Mouse (Mus musculus): ENCODE results near the gene Pdlim7. TPM values are rescaled to one million over a fixed set of nuclear protein-coding genes. Genes with fewer than 3 reads are reported as not detected.

Pdlim7 gene
- total and polyA plus RNA-seq, 3 experiments = 12.3 to 40.6 TPM; not detected in 1

GRCm38 (mm10) chr13:55540933-55541332, 27.5 kb upstream of the Pdlim7 start:
- no peak for DNase-seq (ENCODE audit: low read depth, low spot score)
- no peaks in the 10 kb centered on the region for H3K27me3 ChIP-seq (ENCODE audit: control insufficient read depth in 1 of 2, insufficient read depth in 2 of 2, low read length in 2 of 2)
- peaks cover 0 to 2% of the 10 kb centered on the region in 2 experiments; a peak in 1 of 4 replicates for H3K36me3 ChIP-seq (ENCODE audit: control insufficient read depth in 1 of 2, insufficient read depth in 2 of 2, low read length in 2 of 2)
- peaks cover 3% of the 10 kb centered on the region; the same call in 1 of the 2 replicates for H3K79me2 ChIP-seq (ENCODE audit: control insufficient read depth, insufficient read depth, low read length, poor library complexity)
- no peaks in the 10 kb centered on the region for H3K9me3 ChIP-seq (replicated peaks; ENCODE audit: insufficient read depth, low read length)
- no peak for TF ChIP-seq HCFC1 (IDR thresholded peaks at IDR 0.05; ENCODE audit: low read depth, low read length)
- TF ChIP-seq USF1 (IDR thresholded peaks at IDR 0.05; ENCODE audit: low read depth, low read length) = no peak
- TF ChIP-seq MEF2A (IDR thresholded peaks at IDR 0.05; ENCODE audit: extremely low read depth, insufficient replicate concordance, low read depth, low read length, poor library complexity, severe bottlenecking) = no peak
- TF ChIP-seq CTCF (IDR thresholded peaks at IDR 0.05 in 2 of 3, conservative IDR thresholded peaks at IDR 0.05 in 1 of 3; ENCODE audit: control insufficient read depth in 1 of 3, insufficient read depth in 1 of 3, low read depth in 2 of 3, low read length in 3 of 3, poor library complexity in 1 of 3, severe bottlenecking in 1 of 3) = no peak
- TF ChIP-seq ZKSCAN1 (IDR thresholded peaks at IDR 0.05; ENCODE audit: low read depth, low read length) = no peak
- no peak for TF ChIP-seq BHLHE40 (IDR thresholded peaks at IDR 0.05; ENCODE audit: borderline replicate concordance, low read depth, low read length)
- no peak for TF ChIP-seq CHD2 (IDR thresholded peaks at IDR 0.05; ENCODE audit: low read length)
- no peak for TF ChIP-seq SMC3 (IDR thresholded peaks at IDR 0.05; ENCODE audit: low read depth, low read length)
- TF ChIP-seq GABPA (IDR thresholded peaks at IDR 0.05; ENCODE audit: low read depth, low read length) = no peak
- no peak for TF ChIP-seq MYC (IDR thresholded peaks at IDR 0.05; ENCODE audit: low read depth, low read length)
- no peak for TF ChIP-seq POLR2A (IDR thresholded peaks at IDR 0.05; ENCODE audit: control insufficient read depth in 1 of 2, insufficient read depth in 1 of 2, low read depth in 1 of 2, low read length in 2 of 2, poor library complexity in 1 of 2)
- no peak for TF ChIP-seq MAZ (IDR thresholded peaks at IDR 0.05; ENCODE audit: low read depth, low read length)
- TF ChIP-seq MAFK (IDR thresholded peaks at IDR 0.05; ENCODE audit: borderline replicate concordance, low read depth, low read length) = no peak
- no peak for TF ChIP-seq USF2 (IDR thresholded peaks at IDR 0.05; ENCODE audit: borderline replicate concordance in 1 of 2, insufficient read depth in 1 of 2, low read depth in 1 of 2, low read length in 2 of 2)
- no peak overlapping the region for H3K27ac ChIP-seq (ENCODE audit: control insufficient read depth, low read depth, low read length)
- no peak overlapping the region for H3K9ac ChIP-seq (ENCODE audit: control insufficient read depth, low read depth, low read length, poor library complexity, severe bottlenecking)
- no peaks in the 10 kb centered on the region for H3K4me1 ChIP-seq (ENCODE audit: control insufficient read depth in 1 of 2, insufficient read depth in 2 of 2, low read length in 2 of 2)
- H3K4me3 ChIP-seq (ENCODE audit: control insufficient read depth in 1 of 2, insufficient read depth in 1 of 2, low read depth in 2 of 2, low read length in 2 of 2) = no peak overlapping the region

- DNase-seq (ENCODE audit: low read depth, low spot score) = peak; percentile 100
- Histone ChIP-seq H3K9me3 (replicated peaks; ENCODE audit: insufficient read depth, low read length) (no peaks in the 10 kb centered on the region), H3K4me3 (ENCODE audit: control insufficient read depth in 1 of 2, insufficient read depth in 1 of 2, low read depth in 2 of 2, low read length in 2 of 2) (peak within 1 kb of the TSS; percentile 68 to 75), H3K27me3 (ENCODE audit: control insufficient read depth in 1 of 2, insufficient read depth in 2 of 2, low read length in 2 of 2) (no peaks in the 10 kb centered on the region), H3K36me3 (ENCODE audit: control insufficient read depth in 1 of 2, insufficient read depth in 2 of 2, low read length in 2 of 2) (0 out of 4 replicates have a peak, but pooled peaks cover 0 to 4% of the 10 kb centered on the region in 2 experiments), H3K4me1 (ENCODE audit: control insufficient read depth in 1 of 2, insufficient read depth in 2 of 2, low read length in 2 of 2) (peaks cover 0 to 4% of the 10 kb centered on the region in 2 experiments; a peak in 1 of 4 replicates), H3K9ac (ENCODE audit: control insufficient read depth, low read depth, low read length, poor library complexity, severe bottlenecking) (peak within 1 kb of the TSS; percentile 81), H3K79me2 (ENCODE audit: control insufficient read depth, insufficient read depth, low read length, poor library complexity) (peaks cover 7% of the 10 kb centered on the region), H3K27ac (ENCODE audit: control insufficient read depth, low read depth, low read length) (no peak within 1 kb of the TSS)
- TF ChIP-seq GATA1 (IDR thresholded peaks at IDR 0.05; ENCODE audit: low read depth, low read length) = peak; percentile 88
- no peak for TF ChIP-seq MEF2A (IDR thresholded peaks at IDR 0.05; ENCODE audit: extremely low read depth, insufficient replicate concordance, low read depth, low read length, poor library complexity, severe bottlenecking)
- TF ChIP-seq CHD2 (IDR thresholded peaks at IDR 0.05; ENCODE audit: low read length) = no peak
- peak; percentile 100 for TF ChIP-seq SIN3A (IDR thresholded peaks at IDR 0.05; ENCODE audit: low read length)
- TF ChIP-seq ZMIZ1 (IDR thresholded peaks at IDR 0.05; ENCODE audit: low read depth, low read length) = no peak; the same call in 1 of the 2 replicates
- peak; percentile 71; the same call in 1 of the 2 replicates for TF ChIP-seq POLR2AphosphoS2 (IDR thresholded peaks at IDR 0.05; ENCODE audit: low read length)
- TF ChIP-seq TBP (IDR thresholded peaks at IDR 0.05; ENCODE audit: low read depth, low read length) = peak; percentile 72
- no peak for TF ChIP-seq GABPA (IDR thresholded peaks at IDR 0.05; ENCODE audit: low read depth, low read length)
- peak; percentile 42; the same call in 1 of the 2 replicates for TF ChIP-seq ETS1 (IDR thresholded peaks at IDR 0.05; ENCODE audit: low read depth, low read length)
- TF ChIP-seq ZC3H11A (IDR thresholded peaks at IDR 0.05; ENCODE audit: low read depth, low read length) = no peak; the same call in 1 of the 2 replicates
- peak; percentile 87 to 92 (median 89) for TF ChIP-seq CTCF (IDR thresholded peaks at IDR 0.05 in 2 of 3, conservative IDR thresholded peaks at IDR 0.05 in 1 of 3; ENCODE audit: control insufficient read depth in 1 of 3, insufficient read depth in 1 of 3, low read depth in 2 of 3, low read length in 3 of 3, poor library complexity in 1 of 3, severe bottlenecking in 1 of 3)
- TF ChIP-seq HCFC1 (IDR thresholded peaks at IDR 0.05; ENCODE audit: low read depth, low read length) = peak; percentile 98
- TF ChIP-seq ELF1 (IDR thresholded peaks at IDR 0.05; ENCODE audit: low read depth, low read length) = peak; percentile 86
- TF ChIP-seq E2F4 (IDR thresholded peaks at IDR 0.05; ENCODE audit: borderline replicate concordance, low read depth, low read length) = no peak
- peak; percentile 59 to 79; a peak in 3 of 4 replicates for TF ChIP-seq POLR2A (IDR thresholded peaks at IDR 0.05; ENCODE audit: control insufficient read depth in 1 of 2, insufficient read depth in 1 of 2, low read depth in 1 of 2, low read length in 2 of 2, poor library complexity in 1 of 2)
- peak; percentile 66; the same call in 1 of the 2 replicates for TF ChIP-seq MAZ (IDR thresholded peaks at IDR 0.05; ENCODE audit: low read depth, low read length)
- TF ChIP-seq USF1 (IDR thresholded peaks at IDR 0.05; ENCODE audit: low read depth, low read length) = peak; percentile 44; the same call in 1 of the 2 replicates
- TF ChIP-seq KAT2A (conservative IDR thresholded peaks at IDR 0.05; ENCODE audit: low read depth, low read length) = peak; percentile 74
- peak; percentile 69 for TF ChIP-seq TCF12 (IDR thresholded peaks at IDR 0.05; ENCODE audit: low read depth, low read length)
- no peak; the same call in 1 of the 2 replicates for TF ChIP-seq BHLHE40 (IDR thresholded peaks at IDR 0.05; ENCODE audit: borderline replicate concordance, low read depth, low read length)
Measured at GRCm38 (mm10) chr13:55536194-55537175, 23.0 kb upstream of the Pdlim7 start, which contains the start of gene Ddx41. Ddx41 (minus strand) TSS chr13:55536658.

All from MEL (cell line).